Mouse (Mus musculus) megakaryocyte, adult 5-6 weeks (primary cell): Measurements from ENCODE around the gene Drap1. TPM values are rescaled to one million over a fixed set of nuclear protein-coding genes. Genes with fewer than 3 reads are reported as not detected.

Source experiments
- ATAC-seq: 2 replicates; pipeline ENCODE4 v1.8.0; 2016; ENCODE audit warnings: mild to moderate bottlenecking, inconsistent platforms; ENCODE audit not compliant: poor library complexity, severe bottlenecking
- total RNA-seq, 2 experiments: library from RNA; stranded (forward) in 1 of 2; stranded (reverse) in 1 of 2; fragments of 153-499, 151-499 nt in 1 of 2; fragments of 221-1000, 200-1000 nt in 1 of 2; gene quantifications; 2 replicates each; pipeline versions ENCODE4 v1.2.3 to v1.2.4; 2015 to 2017

The Drap1 gene
- total RNA-seq, 2 experiments from 2014 or later: 59.0 to 72.3 TPM

GRCm38 (mm10) chr19:5388011-5388441 is 36.8 kb downstream of the Drap1 start:
- ATAC-seq: no peak

GRCm38 (mm10) chr19:5384715-5385114 is 40.1 kb downstream of the Drap1 start:
- no peak for ATAC-seq

DNA sequence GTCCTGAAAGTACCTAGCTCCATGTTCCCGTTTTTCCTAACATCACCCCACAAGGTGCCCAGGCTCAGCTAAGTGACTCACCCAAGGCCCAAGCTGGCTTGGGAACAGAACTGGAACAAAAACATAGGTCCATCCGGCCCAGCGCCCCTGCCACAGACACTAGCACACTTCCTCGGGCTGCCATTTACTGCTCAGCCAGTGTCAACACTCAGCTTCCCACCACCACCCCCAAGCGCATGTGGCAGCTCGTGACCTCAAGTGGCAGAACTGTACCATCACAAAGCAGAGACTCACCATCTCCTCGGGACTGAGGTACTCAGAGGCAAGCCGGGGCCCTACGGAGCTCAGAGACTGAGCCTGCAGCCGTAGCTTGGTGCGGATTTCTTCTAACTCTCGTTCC is 41.5 kb downstream of the Drap1 start:
- no peak for ATAC-seq

DNA sequence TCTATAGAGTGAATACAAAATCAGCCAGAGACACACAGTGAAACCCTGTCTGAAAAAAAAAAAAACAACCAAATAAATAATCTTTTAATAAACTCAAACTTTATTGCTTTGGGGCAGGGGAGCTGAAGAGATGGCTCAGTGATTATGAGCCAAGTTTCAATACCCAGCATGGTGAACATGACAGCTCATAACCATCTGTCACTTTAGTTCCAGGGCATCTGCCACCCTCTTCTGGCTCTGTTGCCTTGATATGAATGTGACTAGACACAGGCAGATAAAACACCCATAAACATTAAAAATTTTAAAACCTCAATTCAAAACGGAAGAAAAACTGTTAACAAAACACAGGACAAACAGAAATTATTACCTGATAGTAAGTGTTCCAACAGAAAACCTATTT is 47.3 kb downstream of the Drap1 start:
- no peak for ATAC-seq

GRCm38 (mm10) chr19:5374748-5375147 is 50.0 kb downstream of the Drap1 start:
- ATAC-seq: no peak

GRCm38 (mm10) chr19:5374177-5374576 is 50.6 kb downstream of the Drap1 start:
- ATAC-seq: no peak

Other genes with a start within 250 kb of the Drap1 start
- gene Pacs1, start 151.9 kb downstream of the Drap1 start, total RNA-seq (2015): 45.4 and 45.7 TPM in 2 replicates
- 14.2 and 25.4 TPM in 2 replicates for gene Pacs1, start 151.9 kb downstream of the Drap1 start, total RNA-seq (2017)
- 109 TPM in 2 replicates for gene Sf3b2, start 129.5 kb downstream of the Drap1 start, total RNA-seq (2015)
- 240 and 249 TPM in 2 replicates for gene Sf3b2, start 129.5 kb downstream of the Drap1 start, total RNA-seq (2017)
- gene Gal3st3, start 126.6 kb downstream of the Drap1 start, total RNA-seq (2015): not detected in 2 replicates
- not detected in 2 replicates for gene Gal3st3, start 126.6 kb downstream of the Drap1 start, total RNA-seq (2017)
- gene Catsper1, start 89.2 kb downstream of the Drap1 start, total RNA-seq (2015): not detected in 2 replicates
- gene Catsper1, start 89.2 kb downstream of the Drap1 start, total RNA-seq (2017): not detected in 2 replicates
- not detected in 2 replicates for gene Cst6, start 75.4 kb downstream of the Drap1 start, total RNA-seq (2015)
- gene Cst6, start 75.4 kb downstream of the Drap1 start, total RNA-seq (2017): not detected in 2 replicates
- gene Eif1ad, start 58.2 kb downstream of the Drap1 start, total RNA-seq (2015): 19.7 and 25.8 TPM in 2 replicates
- gene Eif1ad, start 58.2 kb downstream of the Drap1 start, total RNA-seq (2017): 33.1 and 37.4 TPM in 2 replicates
- gene Banf1, start 57.8 kb downstream of the Drap1 start, total RNA-seq (2015): 269 and 297 TPM in 2 replicates
- gene Banf1, start 57.8 kb downstream of the Drap1 start, total RNA-seq (2017): 29.3 and 29.6 TPM in 2 replicates
- gene Sart1, start 36.3 kb downstream of the Drap1 start, total RNA-seq (2015): 47.2 and 57.3 TPM in 2 replicates
- gene Sart1, start 36.3 kb downstream of the Drap1 start, total RNA-seq (2017): 62.2 and 64.6 TPM in 2 replicates
- gene Tsga10ip, start 22.5 kb downstream of the Drap1 start, total RNA-seq (2015): not detected in 2 replicates
- gene Tsga10ip, start 22.5 kb downstream of the Drap1 start, total RNA-seq (2017): not detected in 2 replicates
- 20.3 and 23.7 TPM in 2 replicates for gene AI837181, start 165 bp upstream of the Drap1 start, total RNA-seq (2015)
- 8.9 and 15.6 TPM in 2 replicates for gene AI837181, start 165 bp upstream of the Drap1 start, total RNA-seq (2017)
- 0.48 and 1.2 TPM in 2 replicates for gene Fosl1, start 22.6 kb upstream of the Drap1 start, total RNA-seq (2015)
- gene Fosl1, start 22.6 kb upstream of the Drap1 start, total RNA-seq (2017): 0.69 and 0.95 TPM in 2 replicates
- gene Ccdc85b, start 32.9 kb upstream of the Drap1 start, total RNA-seq (2015): 0.80 and 1.1 TPM in 2 replicates
- 1.7 TPM in 2 replicates for gene Ccdc85b, start 32.9 kb upstream of the Drap1 start, total RNA-seq (2017)
- gene Fibp, start 35.6 kb upstream of the Drap1 start, total RNA-seq (2015): 55.8 and 64.9 TPM in 2 replicates
- gene Fibp, start 35.6 kb upstream of the Drap1 start, total RNA-seq (2017): 93.9 and 115 TPM in 2 replicates
- 5.7 and 12.6 TPM in 2 replicates for gene Ctsw, start 43.5 kb upstream of the Drap1 start, total RNA-seq (2015)
- 5.9 and 9.1 TPM in 2 replicates for gene Ctsw, start 43.5 kb upstream of the Drap1 start, total RNA-seq (2017)
- gene Efemp2, start 49.0 kb upstream of the Drap1 start, total RNA-seq (2015): 0.42 and 1.2 TPM in 2 replicates
- 1.2 TPM in 1 of 2 replicates, not detected in the other for gene Efemp2, start 49.0 kb upstream of the Drap1 start, total RNA-seq (2017)
- 16.2 and 16.6 TPM in 2 replicates for gene Mus81, start 63.4 kb upstream of the Drap1 start, total RNA-seq (2015)
- 9.2 and 13.8 TPM in 2 replicates for gene Mus81, start 63.4 kb upstream of the Drap1 start, total RNA-seq (2017)
- gene Cfl1, start 65.5 kb upstream of the Drap1 start, total RNA-seq (2015): 2,162 and 2,175 TPM in 2 replicates
- gene Cfl1, start 65.5 kb upstream of the Drap1 start, total RNA-seq (2017): 1,771 and 1,778 TPM in 2 replicates
- gene 1700020D05Rik, start 78.8 kb upstream of the Drap1 start, total RNA-seq (2015): 1.8 and 2.1 TPM in 2 replicates
- gene 1700020D05Rik, start 78.8 kb upstream of the Drap1 start, total RNA-seq (2017): 0.49 and 1.5 TPM in 2 replicates
- gene Snx32, start 85.6 kb upstream of the Drap1 start, total RNA-seq (2015): 2.7 and 4.8 TPM in 2 replicates
- 1.5 and 3.0 TPM in 2 replicates for gene Snx32, start 85.6 kb upstream of the Drap1 start, total RNA-seq (2017)
- gene Ovol1, start 135.7 kb upstream of the Drap1 start, total RNA-seq (2015): 0.07 and 0.14 TPM in 2 replicates
- gene Ovol1, start 135.7 kb upstream of the Drap1 start, total RNA-seq (2017): 0.07 TPM in 1 of 2 replicates, not detected in the other
- gene Ap5b1, start 143.0 kb upstream of the Drap1 start, total RNA-seq (2015): 18.3 and 23.2 TPM in 2 replicates
- 16.4 and 22.5 TPM in 2 replicates for gene Ap5b1, start 143.0 kb upstream of the Drap1 start, total RNA-seq (2017)
- gene Rnaseh2c, start 176.9 kb upstream of the Drap1 start, total RNA-seq (2015): 116 and 125 TPM in 2 replicates
- gene Rnaseh2c, start 176.9 kb upstream of the Drap1 start, total RNA-seq (2017): 94.6 and 136 TPM in 2 replicates
- 34.2 and 47.8 TPM in 2 replicates for gene Kat5, start 185.3 kb upstream of the Drap1 start, total RNA-seq (2015)
- gene Kat5, start 185.3 kb upstream of the Drap1 start, total RNA-seq (2017): 69.4 and 73.9 TPM in 2 replicates
- 51.9 and 56.6 TPM in 2 replicates for gene Rela, start 212.5 kb upstream of the Drap1 start, total RNA-seq (2015)
- gene Rela, start 212.5 kb upstream of the Drap1 start, total RNA-seq (2017): 46.1 and 47.8 TPM in 2 replicates
- gene Sipa1, start 238.7 kb upstream of the Drap1 start, total RNA-seq (2015): 50.8 and 65.8 TPM in 2 replicates
- 50.1 and 78.7 TPM in 2 replicates for gene Sipa1, start 238.7 kb upstream of the Drap1 start, total RNA-seq (2017)